Mouse (Mus musculus) heart, embryonic 14.5 days (tissue): ENCODE data around the gene Wdr54. TPM values are rescaled to one million over a fixed set of nuclear protein-coding genes. Genes with fewer than 3 reads are reported as not detected.

Experiments
- ATAC-seq: fragments of 200-750 bp; cut with Nextera tagmentation; 2 replicates; pipeline ENCODE4 v1.8.0; 2017; ENCODE audit warnings: low read depth, moderate TSS enrichment; ENCODE audit not compliant: insufficient number of reproducible peaks, insufficient read depth, low FRiP score
- H3K27ac ChIP-seq, 2 experiments: fragments of 200-500 bp in 1 of 2; fragments of 300-500 bp in 1 of 2; sonication (generic) in 1 of 2; replicated peaks in 1 of 2; 2 replicates each; pipeline ENCODE4 v1.5.1; 2012 to 2014; ENCODE audit warnings: low read depth in 2 of 2, low read length in 2 of 2, control low read depth in 1 of 2, mild to moderate bottlenecking in 1 of 2, mixed read lengths in 1 of 2; ENCODE audit not compliant: control insufficient read depth in 1 of 2, insufficient read depth in 1 of 2
- H3K27me3 ChIP-seq: fragments of 300-500 bp; sonication (generic); 2 replicates; pipeline ENCODE4 v1.6.1; 2014; ENCODE audit warnings: mild to moderate bottlenecking, low read length, control low read depth; ENCODE audit not compliant: control insufficient read depth, insufficient read depth
- H3K36me3 ChIP-seq: fragments of 300-500 bp; sonication (generic); 2 replicates; pipeline ENCODE4 v1.6.1; 2014; ENCODE audit warnings: mild to moderate bottlenecking, control low read depth, low read length, mixed read lengths; ENCODE audit not compliant: control insufficient read depth, insufficient read depth
- H3K4me1 ChIP-seq, 2 experiments: fragments of 200-500 bp in 1 of 2; fragments of 300-500 bp in 1 of 2; sonication (generic) in 1 of 2; 2 replicates each; pipeline ENCODE4 v1.6.1; 2012 to 2014; ENCODE audit warnings: low read length in 2 of 2, control low read depth in 1 of 2, mixed read lengths in 1 of 2; ENCODE audit not compliant: control insufficient read depth in 2 of 2, insufficient read depth in 2 of 2
- H3K4me2 ChIP-seq: fragments of 300-500 bp; sonication (generic); 2 replicates; pipeline ENCODE4 v1.6.1; 2014; ENCODE audit warnings: mild to moderate bottlenecking, low read length
- H3K4me3 ChIP-seq, 2 experiments: fragments of 200-500 bp in 1 of 2; fragments of 300-500 bp in 1 of 2; sonication (generic) in 1 of 2; 2 replicates each; pipeline ENCODE4 v1.5.1; 2012 to 2014; ENCODE audit warnings: low read length in 2 of 2, mild to moderate bottlenecking in 2 of 2, control low read depth in 1 of 2, low read depth in 1 of 2, moderate library complexity in 1 of 2; ENCODE audit not compliant: control insufficient read depth in 1 of 2, insufficient read depth in 1 of 2
- H3K9ac ChIP-seq: fragments of 300-500 bp; sonication (generic); 2 replicates; pipeline ENCODE4 v1.6.1; 2014; ENCODE audit warnings: mild to moderate bottlenecking, low read length
- H3K9me3 ChIP-seq: fragments of 300-500 bp; sonication (generic); 2 replicates; pipeline ENCODE4 v1.6.1; 2016; ENCODE audit warnings: low read length, control low read depth; ENCODE audit not compliant: control insufficient read depth
- WGBS: fragments of 180-500 bp; shearing (Covaris S2); extraction: QIAGEN DNeasy Blood & Tissue Kit; methylation state at CpG from one replicate; pipeline ENCODE4 v1.1.7; 2014; 5-methylcytosine and 5-hydroxymethylcytosine counted together
- polyA plus RNA-seq: library from polyadenylated mRNA; unstranded; fragments of >200 nt; fragmentation: Nextera tagmentation; extraction: Ambion mirVana; gene quantifications from 2 replicates; pipeline ENCODE4 v1.2.1, GENCODE M21; 2014

Gene Wdr54
- polyA plus RNA-seq, 1 experiment from 2014 or later, result 6.0 TPM

- H3K9ac ChIP-seq, result peak within 1 kb of the TSS; percentile 81
- no peaks in the 10 kb centered on the region for H3K27me3 ChIP-seq
- peaks cover 16 to 25% of the 10 kb centered on the region in 2 experiments for H3K4me1 ChIP-seq
- H3K9me3 ChIP-seq, result no peaks in the 10 kb centered on the region
- 26% methylated on average over 5 of the region's 5 CpGs for WGBS
- H3K36me3 ChIP-seq, result 0 out of 2 replicates have a peak, but pooled peaks cover 6% of the 10 kb centered on the region
- peak within 1 kb of the TSS; percentile 69 to 80 for H3K4me3 ChIP-seq
- no peak for ATAC-seq
- H3K4me2 ChIP-seq, result peak within 1 kb of the TSS; percentile 88
- H3K27ac ChIP-seq, result 0 out of 4 replicates have a peak within 1 kb of the TSS, but pooled peaks of 1 of the 2 experiments have one; percentile 46
These were observed 30.9 kb downstream of the Wdr54 start, which contains the start of gene Ino80b for GRCm38 (mm10) chr6:83125331-83125730. Gene Ino80b, minus strand, starts transcription at chr6:83125431.

GRCm38 (mm10) chr6:83124851-83125312, 31.3 kb downstream of the Wdr54 start:
- Histone ChIP-seq H3K9me3 (no peaks in the 10 kb centered on the region), H3K4me2 (peak overlapping the region; percentile 88), H3K36me3 (0 out of 2 replicates have a peak, but pooled peaks cover 6% of the 10 kb centered on the region), H3K9ac (peak overlapping the region; percentile 81), H3K4me1 (peaks cover 20 to 30% of the 10 kb centered on the region in 2 experiments), H3K27me3 (no peaks in the 10 kb centered on the region), H3K27ac (0 out of 4 replicates have a peak overlapping the region, but pooled peaks of 1 of the 2 experiments have one; percentile 46), H3K4me3 (peak overlapping the region; percentile 69 to 80)
- ATAC-seq, result no peak
- WGBS, result under 1% methylated on average over 30 of the region's 30 CpGs

- Histone ChIP-seq H3K9ac (no peak overlapping the region), H3K27ac (no peak overlapping the region)
These were observed 33.2 kb downstream of the Wdr54 start for GRCm38 (mm10) chr6:83122961-83123360.

GRCm38 (mm10) chr6:83121863-83122710, 34.1 kb downstream of the Wdr54 start:
- ATAC-seq, result peak; percentile 6; the same call in 1 of the 2 replicates
- H3K9ac ChIP-seq, result peak overlapping the region; percentile 90
- 2% methylated on average over 49 of the region's 52 CpGs for WGBS
- peaks cover 32% of the 10 kb centered on the region for H3K36me3 ChIP-seq
- peak overlapping the region; percentile 99 for H3K4me2 ChIP-seq
- H3K9me3 ChIP-seq, result no peaks in the 10 kb centered on the region
- peak overlapping the region; percentile 74 to 79 for H3K4me3 ChIP-seq
- peak overlapping the region; percentile 88 to 89 for H3K27ac ChIP-seq
- no peaks in the 10 kb centered on the region for H3K27me3 ChIP-seq
- H3K4me1 ChIP-seq, result peaks cover 24 to 33% of the 10 kb centered on the region in 2 experiments

More at GRCm38 (mm10) chr6:83122961-83123360, 33.2 kb downstream of the Wdr54 start:
- Histone ChIP-seq H3K4me1 (peaks cover 24 to 33% of the 10 kb centered on the region in 2 experiments), H3K36me3 (peaks cover 23% of the 10 kb centered on the region), H3K9me3 (no peaks in the 10 kb centered on the region), H3K4me3 (no peak overlapping the region), H3K4me2 (no peak overlapping the region), H3K27me3 (no peaks in the 10 kb centered on the region)
- ATAC-seq, result no peak
- 83% methylated on average over 5 of the region's 5 CpGs for WGBS

- H3K4me3 ChIP-seq, result peak within 1 kb of the TSS; percentile 74 to 79
- peak within 1 kb of the TSS; percentile 99 for H3K4me2 ChIP-seq
- H3K27ac ChIP-seq, result peak within 1 kb of the TSS; percentile 88 to 89
- under 1% methylated on average over 38 of the region's 38 CpGs for WGBS
- peaks cover 24 to 38% of the 10 kb centered on the region in 2 experiments for H3K4me1 ChIP-seq
- H3K9ac ChIP-seq, result peak within 1 kb of the TSS; percentile 90
- peaks cover 38% of the 10 kb centered on the region for H3K36me3 ChIP-seq
- ATAC-seq, result peak; percentile 94
- H3K9me3 ChIP-seq, result no peaks in the 10 kb centered on the region
- no peaks in the 10 kb centered on the region for H3K27me3 ChIP-seq
These were observed 35.0 kb downstream of the Wdr54 start, which contains the start of gene Wbp1 for GRCm38 (mm10) chr6:83120930-83121862. Gene Wbp1, minus strand, starts transcription at chr6:83121559.

GRCm38 (mm10) chr6:83119734-83120051, 36.5 kb downstream of the Wdr54 start:
- peak overlapping the region; percentile 79 for H3K9ac ChIP-seq
- H3K4me3 ChIP-seq, result no peak overlapping the region
- no peaks in the 10 kb centered on the region for H3K9me3 ChIP-seq
- no peak overlapping the region for H3K27ac ChIP-seq
- ATAC-seq, result no peak
- H3K27me3 ChIP-seq, result no peaks in the 10 kb centered on the region
- 79% methylated on average over 7 of the region's 7 CpGs for WGBS
- peaks cover 38% of the 10 kb centered on the region for H3K36me3 ChIP-seq
- H3K4me1 ChIP-seq, result peaks cover 20 to 39% of the 10 kb centered on the region in 2 experiments
- no peak overlapping the region for H3K4me2 ChIP-seq
